Mouse (Mus musculus): ENCODE results near the gene Myh10.

DNA sequence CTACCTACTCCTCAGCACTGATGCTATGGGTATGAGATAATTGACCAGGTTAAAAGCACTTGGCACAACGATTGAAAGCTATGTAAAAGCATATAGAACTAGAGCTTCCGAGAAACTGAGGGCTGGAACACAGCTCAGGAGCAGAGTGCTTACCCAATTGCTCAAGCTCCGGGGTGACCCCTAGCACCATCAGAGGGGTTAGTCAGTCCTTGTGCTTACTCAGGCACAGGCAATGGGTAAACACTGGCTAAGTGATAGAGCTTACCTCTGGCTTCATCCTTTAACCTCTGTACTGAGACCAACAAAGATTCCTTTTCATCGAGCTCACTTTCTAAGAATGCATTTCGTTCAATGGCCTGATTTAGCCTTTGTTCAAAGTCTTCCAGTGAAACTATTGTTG lies 148.2 kb downstream of the Myh10 start:
- TF ChIP-seq POLR2A (IDR thresholded peaks at IDR 0.05; ENCODE audit: borderline replicate concordance, insufficient read depth, low read length) (no peak), CTCF (IDR thresholded peaks at IDR 0.05; ENCODE audit: borderline replicate concordance, insufficient read depth, low read depth, low read length) (no peak)

All from cerebellum, adult 2 months (tissue).